11 mouse cellular contexts compared by ENCODE assay signal in the genomic region with DNA sequence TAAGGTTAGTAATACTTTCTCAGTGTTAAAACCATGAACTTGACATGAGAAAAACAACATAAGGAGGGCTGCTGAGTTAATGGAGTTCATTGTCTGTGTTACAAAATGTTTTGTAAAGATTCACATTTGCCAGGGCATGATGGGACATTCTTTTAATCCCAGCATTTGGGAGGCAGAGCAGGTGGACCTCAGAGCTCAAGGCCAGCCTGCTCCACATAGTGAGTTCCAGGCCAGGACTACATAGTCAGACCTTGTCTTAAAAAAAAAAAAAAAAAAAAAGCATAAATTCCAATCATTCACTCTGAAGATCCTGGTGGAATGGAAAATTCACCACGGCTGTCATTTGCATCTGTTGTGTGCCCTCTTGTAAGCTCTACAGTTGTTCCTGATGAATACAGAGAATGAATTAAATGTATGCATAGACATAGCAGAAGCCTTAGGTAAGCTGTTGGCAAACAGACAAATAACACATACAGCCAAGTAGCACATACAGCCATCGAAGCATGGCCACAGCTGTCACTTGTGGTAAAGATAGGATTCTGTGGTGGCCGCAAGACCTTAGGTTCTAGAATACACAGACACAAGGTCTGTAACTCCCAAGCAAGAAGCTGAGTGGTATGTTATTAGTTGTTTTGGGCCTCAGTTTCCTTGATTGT. TPM values are rescaled to one million over a fixed set of nuclear protein-coding genes. Genes with fewer than 3 reads are reported as not detected.
DNase-seq lines count a peak whose midpoint lies in the region; ATAC-seq lines count a peak whose summit lies in the region.
"Had no signal": no experiment of that assay in that cellular context is flagged by ENCODE, and none has a peak within 500 bp of the region (broad histone marks: within the 10 kb centered on the region; RNA-seq: fewer than 3 reads in every experiment).

No protein-coding gene starts in this region.

- WGBS in heart, embryonic 13.5 days: 46% methylated on average over 3 of the region's 3 CpGs
- 65% methylated on average over 3 of the region's 3 CpGs for WGBS in intestine, embryonic 16.5 days

- H3K4me3 ChIP-seq in heart, embryonic 13.5 days: no peak overlapping the region
- H3K4me3 ChIP-seq in intestine, embryonic 16.5 days (ENCODE audit: low read length): no peak overlapping the region

- H3K27ac ChIP-seq in heart, embryonic 13.5 days (replicated peaks): peak overlapping the region; percentile 97
- H3K27ac ChIP-seq in intestine, embryonic 16.5 days (ENCODE audit: low read length): peak overlapping the region; percentile 78

- H3K9ac ChIP-seq in heart, embryonic 13.5 days: no peak overlapping the region
- no peak overlapping the region for H3K9ac ChIP-seq in intestine, embryonic 16.5 days (ENCODE audit: low read depth, low read length)

- H3K27me3 ChIP-seq in heart, embryonic 13.5 days (replicated peaks): no peaks in the 10 kb centered on the region
- no peaks in the 10 kb centered on the region for H3K27me3 ChIP-seq in intestine, embryonic 16.5 days (replicated peaks; ENCODE audit: control insufficient read depth, insufficient read depth, low read length)

- no peak for DNase-seq in heart, adult 9 months (ENCODE audit: low spot score in 2 of 2)
- DNase-seq in spleen, postnatal 36 days (ENCODE audit: low spot score in 2 of 2): peak; percentile 16 to 24
- no peak for DNase-seq in spleen, postnatal 14 days (ENCODE audit: low spot score in 2 of 2)
- DNase-seq in adrenal gland, postnatal 36 days: no peak
- DNase-seq in kidney, postnatal 25 days: no peak
- DNase-seq: adrenal gland, postnatal 25 days; right cerebral cortex, adult 18-20 months; thymus, adult 18-20 months had no signal

- ATAC-seq in heart, embryonic 13.5 days (ENCODE audit: extremely low read depth, insufficient number of reproducible peaks, low FRiP score, low TSS enrichment): no peak
- no peak for ATAC-seq in intestine, embryonic 16.5 days
- no peak for ATAC-seq in megakaryocyte, adult 5-6 weeks (ENCODE audit: poor library complexity, severe bottlenecking)

- no peak overlapping the region for H3K4me2 ChIP-seq in heart, embryonic 13.5 days
- no peak overlapping the region for H3K4me2 ChIP-seq in intestine, embryonic 16.5 days (ENCODE audit: low read depth, low read length)

- H3K36me3 ChIP-seq in heart, embryonic 13.5 days: no peaks in the 10 kb centered on the region
- no peaks in the 10 kb centered on the region for H3K36me3 ChIP-seq in intestine, embryonic 16.5 days (ENCODE audit: control insufficient read depth, insufficient read depth, low read length)

- H3K4me1 ChIP-seq in heart, embryonic 13.5 days: peaks cover 78% of the 10 kb centered on the region
- peaks cover 20% of the 10 kb centered on the region; the same call in 1 of the 2 replicates for H3K4me1 ChIP-seq in intestine, embryonic 16.5 days (ENCODE audit: control insufficient read depth, insufficient read depth, low read length)

- no peaks in the 10 kb centered on the region for H3K9me3 ChIP-seq in heart, embryonic 13.5 days
- no peaks in the 10 kb centered on the region for H3K9me3 ChIP-seq in intestine, embryonic 16.5 days (ENCODE audit: control insufficient read depth, low read length)

RNA-seq across cellular contexts. Expression of gene Ddc, which starts 25.7 kb away (rescaled TPM):
- 64.6 and 78.2 TPM in 2 replicates for polyA plus RNA-seq in heart, embryonic 13.5 days (2015; fragmentation: Nextera tagmentation; extraction: Ambion mirVana)
- polyA plus RNA-seq in intestine, embryonic 16.5 days (2015; fragmentation: Nextera tagmentation; extraction: Ambion mirVana): 44.0 and 44.7 TPM in 2 replicates
- 10 to 100 TPM; 46.6 to 59.1 TPM for total RNA-seq in adrenal gland, postnatal 36 days (2021)
- 0.23 and 0.38 TPM in 2 replicates for total RNA-seq in megakaryocyte, adult 5-6 weeks (2015)
- 0.16 TPM in 1 of 2 replicates, not detected in the other for total RNA-seq in megakaryocyte, adult 5-6 weeks (2017)

Comparison
In these comparisons a context has a peak if more than half of its experiments do, and no peak if none do; other contexts are left out.
1. DNase-seq: peak in spleen, postnatal 36 days (2 of 2); none in heart, adult 9 months (0 of 2), spleen, postnatal 14 days (0 of 2), adrenal gland, postnatal 36 days (0 of 2) and kidney, postnatal 25 days (0 of 2).
2. RNA of gene Ddc, which starts 25.7 kb away (total RNA-seq): 46.6 to 59.1 TPM in adrenal gland, postnatal 36 days; 0.16 to 0.38 TPM in megakaryocyte, adult 5-6 weeks; every median in the first group is over 10 times any median in the second.